Mouse (Mus musculus): ENCODE measurements around the gene Ehbp1.

DNA sequence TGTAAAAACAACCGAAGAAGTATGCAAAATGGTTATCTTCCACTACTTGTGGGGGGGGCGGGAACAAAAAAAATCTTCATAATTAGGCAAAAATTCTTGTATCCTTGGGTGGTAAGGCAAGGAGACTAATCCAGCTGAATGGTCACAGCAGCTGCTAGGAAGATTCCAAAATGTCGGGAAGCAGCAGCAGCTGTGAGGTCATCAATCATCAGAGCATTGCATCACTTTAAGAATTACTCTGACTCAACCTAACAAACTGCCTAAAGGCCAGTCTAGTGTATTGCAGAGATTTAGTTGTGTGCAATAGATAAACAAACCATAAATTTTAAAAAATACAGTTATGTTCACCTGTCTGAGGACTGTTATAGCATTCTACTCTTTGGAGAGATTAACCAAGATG is 368.5 kb downstream of the Ehbp1 start:
- no peak for TF ChIP-seq POLR2A (IDR thresholded peaks at IDR 0.05; ENCODE audit: low read depth, low read length)
- TF ChIP-seq CTCF (IDR thresholded peaks at IDR 0.05; ENCODE audit: borderline replicate concordance, insufficient read depth, low read length), result no peak
